Mouse (Mus musculus): ENCODE measurements around the gene Lgr4. TPM values are rescaled to one million over a fixed set of nuclear protein-coding genes. Genes with fewer than 3 reads are reported as not detected.

Gene Lgr4
- total and polyA plus RNA-seq, 3 experiments: 0.98 to 12.1 (median 7.1) TPM

- ATAC-seq (ENCODE audit: extremely low read depth, insufficient number of reproducible peaks, low FRiP score, poor library complexity, severe bottlenecking): no peak
- no peaks in the 10 kb centered on the region; the same call in 1 of the 2 replicates for H3K27me3 ChIP-seq (ENCODE audit: insufficient read depth, low read length)
- no peaks in the 10 kb centered on the region for H3K9me3 ChIP-seq (replicated peaks)
- H3K4me3 ChIP-seq (ENCODE audit: low read depth, low read length): no peak overlapping the region
- peaks cover 2% of the 10 kb centered on the region; the same call in 1 of the 2 replicates for H3K4me1 ChIP-seq (ENCODE audit: insufficient read depth, low read depth, low read length)
- peaks cover 2% of the 10 kb centered on the region for H3K36me3 ChIP-seq (replicated peaks)
- DNase-seq (ENCODE audit: low spot score): no peak
- TF ChIP-seq POLR2AphosphoS5 (IDR thresholded peaks at IDR 0.05; ENCODE audit: insufficient replicate concordance, low read depth, low read length): no peak
- TF ChIP-seq TAL1 (conservative IDR thresholded peaks at IDR 0.05; ENCODE audit: low read depth, low read length): no peak
- no peak for TF ChIP-seq GATA2 (IDR thresholded peaks at IDR 0.05; ENCODE audit: borderline replicate concordance, low read depth, low read length)
- TF ChIP-seq GATA1 (IDR thresholded peaks at IDR 0.05; ENCODE audit: borderline replicate concordance, low read length): no peak
- no peak for TF ChIP-seq CTCF (IDR thresholded peaks at IDR 0.05; ENCODE audit: low read depth, low read length)
Measured at GRCm38 (mm10) chr2:109979209-109979608, 61.8 kb downstream of the Lgr4 start.

- H3K27me3 ChIP-seq (ENCODE audit: insufficient read depth, low read length): peaks cover 7% of the 10 kb centered on the region; the same call in 1 of the 2 replicates
- ATAC-seq (ENCODE audit: extremely low read depth, insufficient number of reproducible peaks, low FRiP score, poor library complexity, severe bottlenecking) (no peak), DNase-seq (ENCODE audit: low spot score) (no peak)
- H3K4me3 ChIP-seq (ENCODE audit: low read depth, low read length): no peak overlapping the region
- no peaks in the 10 kb centered on the region for H3K9me3 ChIP-seq (replicated peaks)
- H3K4me1 ChIP-seq (ENCODE audit: insufficient read depth, low read depth, low read length): peaks cover 9% of the 10 kb centered on the region; the same call in 1 of the 2 replicates
- TF ChIP-seq TAL1 (conservative IDR thresholded peaks at IDR 0.05; ENCODE audit: low read depth, low read length) (no peak), CTCF (IDR thresholded peaks at IDR 0.05; ENCODE audit: low read depth, low read length) (no peak)
- H3K36me3 ChIP-seq (replicated peaks): peaks cover 8% of the 10 kb centered on the region
Measured at GRCm38 (mm10) chr2:109983435-109983834, 66.0 kb downstream of the Lgr4 start.

DNA sequence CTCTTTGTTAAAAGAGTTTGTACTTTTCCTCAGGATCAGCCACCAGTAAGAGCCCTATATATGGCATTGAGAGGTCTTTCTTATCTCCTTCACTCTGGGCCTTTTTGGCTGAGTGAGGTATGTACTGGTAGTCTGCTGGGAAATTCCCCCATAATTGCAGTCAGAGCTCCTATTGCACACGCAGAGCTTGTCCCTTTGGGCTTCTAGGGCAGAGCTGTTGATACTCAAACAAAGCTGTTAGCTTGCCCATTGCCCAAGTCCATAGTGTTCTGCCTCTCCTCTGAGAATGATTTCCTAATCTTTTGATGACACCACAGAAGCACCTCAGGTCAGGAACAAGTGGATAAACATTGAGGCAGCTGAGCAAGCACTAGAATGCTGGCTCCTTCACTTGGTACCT, 67.5 kb downstream of the Lgr4 start:
- H3K36me3 ChIP-seq (replicated peaks): peaks cover 8% of the 10 kb centered on the region
- H3K4me3 ChIP-seq (ENCODE audit: low read depth, low read length): no peak overlapping the region
- DNase-seq (ENCODE audit: low spot score) (no peak), ATAC-seq (ENCODE audit: extremely low read depth, insufficient number of reproducible peaks, low FRiP score, poor library complexity, severe bottlenecking) (no peak)
- H3K4me1 ChIP-seq (ENCODE audit: insufficient read depth, low read depth, low read length): peaks cover 11% of the 10 kb centered on the region; the same call in 1 of the 2 replicates
- TF ChIP-seq TAL1 (conservative IDR thresholded peaks at IDR 0.05; ENCODE audit: low read depth, low read length) (no peak), GATA2 (IDR thresholded peaks at IDR 0.05; ENCODE audit: borderline replicate concordance, low read depth, low read length) (no peak), GATA1 (IDR thresholded peaks at IDR 0.05; ENCODE audit: borderline replicate concordance, low read length) (no peak), POLR2AphosphoS5 (IDR thresholded peaks at IDR 0.05; ENCODE audit: insufficient replicate concordance, low read depth, low read length) (no peak), CTCF (IDR thresholded peaks at IDR 0.05; ENCODE audit: low read depth, low read length) (no peak)
- peaks cover 9% of the 10 kb centered on the region; the same call in 1 of the 2 replicates for H3K27me3 ChIP-seq (ENCODE audit: insufficient read depth, low read length)
- no peaks in the 10 kb centered on the region for H3K9me3 ChIP-seq (replicated peaks)

DNA sequence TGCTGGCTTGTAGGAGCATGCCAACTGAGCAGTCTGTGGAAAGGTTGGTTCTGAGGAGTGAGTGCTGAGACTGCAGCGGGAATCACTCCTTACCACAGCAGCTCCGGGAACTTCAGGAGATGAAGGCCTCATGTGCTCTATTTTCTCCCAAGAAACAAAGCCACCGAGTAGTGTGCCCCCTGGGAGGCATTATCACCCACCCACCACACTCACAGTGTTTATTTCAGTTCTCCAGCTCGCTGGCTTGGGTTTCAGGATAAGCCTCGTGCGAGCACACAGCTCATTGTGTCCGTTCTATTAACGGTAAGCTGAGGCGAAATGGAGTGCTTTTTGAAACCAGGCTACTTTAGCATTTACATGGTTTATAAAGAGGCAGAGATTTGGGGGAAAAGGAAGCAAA, 68.1 kb downstream of the Lgr4 start:
- TF ChIP-seq GATA1 (IDR thresholded peaks at IDR 0.05; ENCODE audit: borderline replicate concordance, low read length) (no peak), TAL1 (conservative IDR thresholded peaks at IDR 0.05; ENCODE audit: low read depth, low read length) (no peak)
- Histone ChIP-seq H3K36me3 (replicated peaks) (peaks cover 8% of the 10 kb centered on the region), H3K4me3 (ENCODE audit: low read depth, low read length) (no peak overlapping the region), H3K4me1 (ENCODE audit: insufficient read depth, low read depth, low read length) (peaks cover 13% of the 10 kb centered on the region; the same call in 1 of the 2 replicates), H3K27me3 (ENCODE audit: insufficient read depth, low read length) (peaks cover 13% of the 10 kb centered on the region; the same call in 1 of the 2 replicates), H3K9me3 (replicated peaks) (no peaks in the 10 kb centered on the region)
- ATAC-seq (ENCODE audit: extremely low read depth, insufficient number of reproducible peaks, low FRiP score, poor library complexity, severe bottlenecking): no peak
- no peak for DNase-seq (ENCODE audit: low spot score)

GRCm38 (mm10) chr2:109986036-109986785, 68.8 kb downstream of the Lgr4 start:
- no peaks in the 10 kb centered on the region for H3K9me3 ChIP-seq (replicated peaks)
- no peak for DNase-seq (ENCODE audit: low spot score)
- TF ChIP-seq GATA1 (IDR thresholded peaks at IDR 0.05; ENCODE audit: borderline replicate concordance, low read length) (no peak), GATA2 (IDR thresholded peaks at IDR 0.05; ENCODE audit: borderline replicate concordance, low read depth, low read length) (no peak), POLR2AphosphoS5 (IDR thresholded peaks at IDR 0.05; ENCODE audit: insufficient replicate concordance, low read depth, low read length) (no peak), CTCF (IDR thresholded peaks at IDR 0.05; ENCODE audit: low read depth, low read length) (no peak), TAL1 (conservative IDR thresholded peaks at IDR 0.05; ENCODE audit: low read depth, low read length) (no peak)
- no peak for ATAC-seq (ENCODE audit: extremely low read depth, insufficient number of reproducible peaks, low FRiP score, poor library complexity, severe bottlenecking)
- H3K36me3 ChIP-seq (replicated peaks): peaks cover 8% of the 10 kb centered on the region
- H3K4me1 ChIP-seq (ENCODE audit: insufficient read depth, low read depth, low read length): peaks cover 15% of the 10 kb centered on the region; the same call in 1 of the 2 replicates
- no peak overlapping the region for H3K4me3 ChIP-seq (ENCODE audit: low read depth, low read length)
- peaks cover 13% of the 10 kb centered on the region; the same call in 1 of the 2 replicates for H3K27me3 ChIP-seq (ENCODE audit: insufficient read depth, low read length)

DNA sequence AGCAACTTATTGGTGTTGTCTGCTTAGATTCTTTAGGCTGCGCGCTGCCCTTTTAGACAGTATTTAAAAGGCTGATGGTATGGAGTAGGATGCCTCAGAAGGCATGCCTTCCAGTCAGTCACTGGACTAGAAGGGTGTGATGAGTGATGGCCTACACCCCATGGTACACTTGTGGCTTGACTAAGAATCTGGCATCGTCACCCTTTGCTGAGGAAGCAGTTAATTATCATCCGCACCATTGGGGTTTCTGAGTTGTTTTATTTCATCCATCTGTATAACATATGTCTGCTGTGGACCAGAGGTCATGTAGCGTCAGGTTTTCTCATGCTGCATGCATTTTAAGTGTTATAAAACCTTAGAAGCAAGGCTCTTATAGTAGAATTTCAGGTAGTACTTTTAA, 70.5 kb downstream of the Lgr4 start:
- no peak for ATAC-seq (ENCODE audit: extremely low read depth, insufficient number of reproducible peaks, low FRiP score, poor library complexity, severe bottlenecking)
- Histone ChIP-seq H3K9me3 (replicated peaks) (no peaks in the 10 kb centered on the region), H3K4me1 (ENCODE audit: insufficient read depth, low read depth, low read length) (peaks cover 18% of the 10 kb centered on the region), H3K27me3 (ENCODE audit: insufficient read depth, low read length) (peaks cover 13% of the 10 kb centered on the region; the same call in 1 of the 2 replicates), H3K36me3 (replicated peaks) (peaks cover 8% of the 10 kb centered on the region), H3K4me3 (ENCODE audit: low read depth, low read length) (no peak overlapping the region)
- no peak for DNase-seq (ENCODE audit: low spot score)
- TF ChIP-seq TAL1 (conservative IDR thresholded peaks at IDR 0.05; ENCODE audit: low read depth, low read length) (no peak), GATA1 (IDR thresholded peaks at IDR 0.05; ENCODE audit: borderline replicate concordance, low read length) (no peak), GATA2 (IDR thresholded peaks at IDR 0.05; ENCODE audit: borderline replicate concordance, low read depth, low read length) (no peak), POLR2AphosphoS5 (IDR thresholded peaks at IDR 0.05; ENCODE audit: insufficient replicate concordance, low read depth, low read length) (no peak), CTCF (IDR thresholded peaks at IDR 0.05; ENCODE audit: low read depth, low read length) (no peak)
